Mouse (Mus musculus) lung, embryonic 16.5 days (tissue): Measurements from ENCODE around the gene Ehd4. TPM values are rescaled to one million over a fixed set of nuclear protein-coding genes. Genes with fewer than 3 reads are reported as not detected.

ENCODE experiments used
- ATAC-seq: fragments of 200-750 bp; cut with Nextera tagmentation; 2 replicates; pipeline ENCODE4 v1.8.0; 2017; ENCODE audit warnings: low read depth, mild to moderate bottlenecking, moderate library complexity
- H3K27ac ChIP-seq: fragments of 300-500 bp; sonication (generic); 2 replicates; pipeline ENCODE4 v1.5.1; 2014; ENCODE audit warnings: mild to moderate bottlenecking, control low read depth, low read length
- H3K27me3 ChIP-seq: fragments of 300-500 bp; sonication (generic); 2 replicates; pipeline ENCODE4 v1.6.1; 2014; ENCODE audit warnings: low read depth, low read length, mixed read lengths; ENCODE audit not compliant: control insufficient read depth, insufficient read depth
- H3K36me3 ChIP-seq: fragments of 300-500 bp; sonication (generic); 2 replicates; pipeline ENCODE4 v1.6.1; 2014; ENCODE audit warnings: low read length; ENCODE audit not compliant: control insufficient read depth, insufficient read depth
- H3K4me1 ChIP-seq: fragments of 300-500 bp; sonication (generic); replicated peaks from 2 replicates; pipeline ENCODE4 v1.6.1; 2014; ENCODE audit warnings: low read length, mixed read lengths; ENCODE audit not compliant: control insufficient read depth, insufficient read depth
- H3K4me2 ChIP-seq: fragments of 300-500 bp; sonication (generic); 2 replicates; pipeline ENCODE4 v1.6.1; 2014; ENCODE audit warnings: low read depth, low read length, control low read depth
- H3K4me3 ChIP-seq: fragments of 300-500 bp; sonication (generic); 2 replicates; pipeline ENCODE4 v1.5.1; 2014; ENCODE audit warnings: mild to moderate bottlenecking, low read length, control low read depth
- H3K9ac ChIP-seq: fragments of 300-500 bp; sonication (generic); 2 replicates; pipeline ENCODE4 v1.6.1; 2014; ENCODE audit warnings: low read length, control low read depth
- H3K9me3 ChIP-seq: fragments of 300-500 bp; sonication (generic); 2 replicates; pipeline ENCODE4 v1.6.1; 2016; ENCODE audit warnings: low read length; ENCODE audit not compliant: control insufficient read depth
- WGBS: fragments of 180-500 bp; shearing (Covaris S2); extraction: QIAGEN DNeasy Blood & Tissue Kit; methylation state at CpG from one replicate; pipeline ENCODE4 v1.1.7; 2014; 5-methylcytosine and 5-hydroxymethylcytosine counted together
- polyA plus RNA-seq: library from polyadenylated mRNA; unstranded; fragments of >200 nt; fragmentation: Nextera tagmentation; extraction: Ambion mirVana; gene quantifications from 2 replicates; pipeline ENCODE4 v1.2.1, GENCODE M21; 2015

The Ehd4 gene
- polyA plus RNA-seq, 1 experiment from 2014 or later: 94.7 TPM

GRCm38 (mm10) chr2:120049632-120050274 is 104.7 kb downstream of the Ehd4 start:
- no peaks in the 10 kb centered on the region; the same call in 1 of the 2 replicates for H3K4me1 ChIP-seq
- 50% methylated on average over 10 of the region's 10 CpGs for WGBS
- no peak overlapping the region for H3K4me3 ChIP-seq
- peak; percentile 66; the same call in 1 of the 2 replicates for ATAC-seq
- H3K4me2 ChIP-seq: no peak overlapping the region
- no peaks in the 10 kb centered on the region for H3K9me3 ChIP-seq
- H3K27me3 ChIP-seq: no peaks in the 10 kb centered on the region
- no peak overlapping the region for H3K9ac ChIP-seq
- no peaks in the 10 kb centered on the region for H3K36me3 ChIP-seq
- H3K27ac ChIP-seq: no peak overlapping the region

- no peak overlapping the region for H3K4me2 ChIP-seq
- ATAC-seq: no peak
- peaks cover 5% of the 10 kb centered on the region for H3K4me1 ChIP-seq
- no peak overlapping the region for H3K9ac ChIP-seq
- H3K9me3 ChIP-seq: no peaks in the 10 kb centered on the region
- H3K36me3 ChIP-seq: no peaks in the 10 kb centered on the region
- no peaks in the 10 kb centered on the region for H3K27me3 ChIP-seq
- no peak overlapping the region for H3K4me3 ChIP-seq
- 64% methylated on average over 9 of the region's 9 CpGs for WGBS
- H3K27ac ChIP-seq: no peak overlapping the region
Observed at GRCm38 (mm10) chr2:120048173-120048572, 106.2 kb downstream of the Ehd4 start.

- Histone ChIP-seq H3K27ac (no peak overlapping the region), H3K27me3 (no peaks in the 10 kb centered on the region), H3K4me3 (no peak overlapping the region), H3K36me3 (peaks cover 1% of the 10 kb centered on the region; the same call in 1 of the 2 replicates), H3K4me2 (no peak overlapping the region), H3K4me1 (peaks cover 5% of the 10 kb centered on the region), H3K9me3 (no peaks in the 10 kb centered on the region), H3K9ac (peak overlapping the region; percentile 7; the same call in 1 of the 2 replicates)
- no peak for ATAC-seq
- 54% methylated on average over 14 of the region's 14 CpGs for WGBS
Observed at GRCm38 (mm10) chr2:120046486-120047310, 107.7 kb downstream of the Ehd4 start.

- H3K4me2 ChIP-seq: no peak overlapping the region
- peak overlapping the region; percentile 78 for H3K27ac ChIP-seq
- H3K36me3 ChIP-seq: peaks cover 5% of the 10 kb centered on the region; the same call in 1 of the 2 replicates
- WGBS: 65% methylated on average over 3 of the region's 3 CpGs
- peak; percentile 19; the same call in 1 of the 2 replicates for ATAC-seq
- H3K9me3 ChIP-seq: no peaks in the 10 kb centered on the region
- no peaks in the 10 kb centered on the region for H3K27me3 ChIP-seq
- no peak overlapping the region for H3K9ac ChIP-seq
- H3K4me1 ChIP-seq: peaks cover 5% of the 10 kb centered on the region
- no peak overlapping the region for H3K4me3 ChIP-seq
Observed at GRCm38 (mm10) chr2:120044676-120045075, 109.7 kb downstream of the Ehd4 start.

GRCm38 (mm10) chr2:120044101-120044603 is 110.3 kb downstream of the Ehd4 start:
- WGBS: 44% methylated on average over 4 of the region's 4 CpGs
- Histone ChIP-seq H3K4me3 (no peak overlapping the region), H3K4me1 (peaks cover 5% of the 10 kb centered on the region), H3K27me3 (no peaks in the 10 kb centered on the region), H3K4me2 (no peak overlapping the region), H3K9ac (no peak overlapping the region), H3K27ac (peak overlapping the region; percentile 78), H3K9me3 (no peaks in the 10 kb centered on the region), H3K36me3 (peaks cover 5% of the 10 kb centered on the region; the same call in 1 of the 2 replicates)
- peak; percentile 86 for ATAC-seq

- Histone ChIP-seq H3K27me3 (no peaks in the 10 kb centered on the region), H3K36me3 (peaks cover 8% of the 10 kb centered on the region), H3K4me1 (peaks cover 5% of the 10 kb centered on the region), H3K9ac (no peak overlapping the region), H3K4me3 (no peak overlapping the region), H3K9me3 (no peaks in the 10 kb centered on the region), H3K27ac (no peak overlapping the region), H3K4me2 (no peak overlapping the region)
- ATAC-seq: no peak
- WGBS: 81% methylated on average over 5 of the region's 5 CpGs
Observed at GRCm38 (mm10) chr2:120040991-120041390, 113.4 kb downstream of the Ehd4 start.

Other genes with a start within 250 kb of the Ehd4 start
- 3.4 and 3.5 TPM in 2 replicates for gene Mapkbp1, start 181.9 kb downstream of the Ehd4 start, polyA plus RNA-seq
- gene Jmjd7, start 127.1 kb downstream of the Ehd4 start, polyA plus RNA-seq: 21.2 and 22.9 TPM in 2 replicates
- 2.3 and 4.3 TPM in 2 replicates for gene Gm28042, start 127.1 kb downstream of the Ehd4 start, polyA plus RNA-seq
- 1.1 and 1.4 TPM in 2 replicates for gene Pla2g4b, start 121.2 kb downstream of the Ehd4 start, polyA plus RNA-seq
- gene Pla2g4e, start 90.7 kb upstream of the Ehd4 start, polyA plus RNA-seq: 0.08 and 0.20 TPM in 2 replicates
- gene Pla2g4d, start 134.6 kb upstream of the Ehd4 start, polyA plus RNA-seq: not detected in 2 replicates
- 1.1 and 1.9 TPM in 2 replicates for gene Pla2g4f, start 159.6 kb upstream of the Ehd4 start, polyA plus RNA-seq
- gene Vps39, start 198.5 kb upstream of the Ehd4 start, polyA plus RNA-seq: 21.7 and 23.4 TPM in 2 replicates
- gene Ganc, start 249.3 kb upstream of the Ehd4 start, polyA plus RNA-seq: 9.1 and 9.9 TPM in 2 replicates
- 10.1 and 10.2 TPM in 2 replicates for gene Tmem87a, start 249.5 kb upstream of the Ehd4 start, polyA plus RNA-seq